Mouse (Mus musculus) urinary bladder, adult 2 months (tissue): ENCODE results near the gene Nphp1. TPM values are rescaled to one million over a fixed set of nuclear protein-coding genes. Genes with fewer than 3 reads are reported as not detected.

Experiments
- polyA plus RNA-seq: library from polyadenylated mRNA; depleted of rRNA; stranded (reverse); fragments of >200 nt; gene quantifications from 2 replicates; pipeline ENCODE4 v1.2.3, GENCODE M21; 2012; rRNA removed

The Nphp1 gene
- polyA plus RNA-seq, 1 experiment = 21.5 TPM

Other genes starting within 250 kb of the Nphp1 start
- gene Prom2, start 247.4 kb downstream of the Nphp1 start, polyA plus RNA-seq = 112 and 118 TPM in 2 replicates
- 5.5 and 5.9 TPM in 2 replicates for gene Zfp661, start 201.8 kb downstream of the Nphp1 start, polyA plus RNA-seq
- gene Mrps5, start 201.7 kb downstream of the Nphp1 start, polyA plus RNA-seq = 57.9 and 68.3 TPM in 2 replicates
- 113 and 133 TPM in 2 replicates for gene Mal, start 132.2 kb downstream of the Nphp1 start, polyA plus RNA-seq
- 5.3 and 5.4 TPM in 2 replicates for gene Mall, start 59.0 kb downstream of the Nphp1 start, polyA plus RNA-seq
- gene Mtln, start 3.6 kb upstream of the Nphp1 start, polyA plus RNA-seq = 85.9 and 98.5 TPM in 2 replicates
- 0.74 and 0.83 TPM in 2 replicates for gene Bub1, start 43.0 kb upstream of the Nphp1 start, polyA plus RNA-seq
- 0.01 and 0.06 TPM in 2 replicates for gene Acoxl, start 50.0 kb upstream of the Nphp1 start, polyA plus RNA-seq